Mouse (Mus musculus) heart, embryonic 10.5 days (tissue): ENCODE results near the gene Arid5a. TPM values are rescaled to one million over a fixed set of nuclear protein-coding genes. Genes with fewer than 3 reads are reported as not detected.

Experiments
- DNase-seq: peaks from one replicate; pipeline ENCODE4 v3.0.0-alpha.2; 2017; ENCODE audit warnings: low spot score
- H3K27ac ChIP-seq: fragments of 300-500 bp; sonication (generic); 2 replicates; pipeline ENCODE4 v1.5.1; 2016; ENCODE audit warnings: mild to moderate bottlenecking
- H3K27me3 ChIP-seq: fragments of 300-500 bp; sonication (generic); 2 replicates; pipeline ENCODE4 v1.6.1; 2016; ENCODE audit warnings: mild to moderate bottlenecking; ENCODE audit not compliant: poor library complexity, insufficient read depth, severe bottlenecking
- H3K36me3 ChIP-seq: fragments of 300-500 bp; sonication (generic); 2 replicates; pipeline ENCODE4 v1.6.1; 2016; ENCODE audit warnings: mild to moderate bottlenecking, moderate library complexity
- H3K4me1 ChIP-seq: fragments of 300-500 bp; sonication (generic); 2 replicates; pipeline ENCODE4 v1.6.1; 2016; ENCODE audit warnings: mild to moderate bottlenecking
- H3K4me3 ChIP-seq: fragments of 300-500 bp; sonication (generic); 2 replicates; pipeline ENCODE4 v1.5.1; 2016; ENCODE audit warnings: mild to moderate bottlenecking, moderate library complexity
- H3K9me3 ChIP-seq: fragments of 300-500 bp; sonication (generic); 2 replicates; pipeline ENCODE4 v1.6.1; 2016; ENCODE audit warnings: mild to moderate bottlenecking, moderate library complexity
- WGBS: fragments of 180-500 bp; shearing (Covaris S2); methylation state at CpG from one replicate; pipeline ENCODE4 v1.1.7; 2016; 5-methylcytosine and 5-hydroxymethylcytosine counted together
- polyA plus RNA-seq: library from polyadenylated mRNA; unstranded; fragments of >200 nt; fragmentation: Nextera tagmentation; extraction: Ambion mirVana; gene quantifications from 2 replicates; pipeline ENCODE4 v1.2.1, GENCODE M21; 2016

Gene Arid5a
- polyA plus RNA-seq, 1 experiment from 2014 or later = 5.3 TPM

- no peaks in the 10 kb centered on the region for H3K9me3 ChIP-seq
- H3K4me3 ChIP-seq = no peak overlapping the region
- H3K27me3 ChIP-seq = peaks cover 31% of the 10 kb centered on the region
- DNase-seq = no peak
- H3K27ac ChIP-seq = peak overlapping the region; percentile 78
- peaks cover 59% of the 10 kb centered on the region for H3K4me1 ChIP-seq
- 59% methylated on average over 5 of the region's 5 CpGs for WGBS
- no peaks in the 10 kb centered on the region for H3K36me3 ChIP-seq
These were observed 35.0 kb upstream of the Arid5a start for GRCm38 (mm10) chr1:36272546-36272945.

- peaks cover 59% of the 10 kb centered on the region for H3K4me1 ChIP-seq
- 12% methylated on average over 9 of the region's 9 CpGs for WGBS
- no peaks in the 10 kb centered on the region for H3K9me3 ChIP-seq
- H3K27me3 ChIP-seq = peaks cover 31% of the 10 kb centered on the region
- DNase-seq = no peak
- H3K36me3 ChIP-seq = no peaks in the 10 kb centered on the region
- H3K4me3 ChIP-seq = peak overlapping the region; percentile 24; the same call in 1 of the 2 replicates
- peak overlapping the region; percentile 78 for H3K27ac ChIP-seq
These were observed 34.2 kb upstream of the Arid5a start for GRCm38 (mm10) chr1:36273288-36273687.

GRCm38 (mm10) chr1:36274455-36274854 is 33.1 kb upstream of the Arid5a start, which contains the start of gene Neurl3:
TSS of gene Neurl3 (minus strand) at chr1:36274679.
- peaks cover 19% of the 10 kb centered on the region for H3K27me3 ChIP-seq
- DNase-seq = no peak
- no peaks in the 10 kb centered on the region for H3K9me3 ChIP-seq
- no peaks in the 10 kb centered on the region for H3K36me3 ChIP-seq
- peaks cover 54% of the 10 kb centered on the region for H3K4me1 ChIP-seq
- 86% methylated on average over 5 of the region's 5 CpGs for WGBS
- peak within 1 kb of the TSS; percentile 78 for H3K27ac ChIP-seq
- peak within 1 kb of the TSS; percentile 24; the same call in 1 of the 2 replicates for H3K4me3 ChIP-seq

GRCm38 (mm10) chr1:36275635-36276389 is 31.7 kb upstream of the Arid5a start:
- Histone ChIP-seq H3K4me3 (no peak overlapping the region), H3K9me3 (no peaks in the 10 kb centered on the region), H3K27me3 (peaks cover 9% of the 10 kb centered on the region; the same call in 1 of the 2 replicates), H3K27ac (no peak overlapping the region), H3K36me3 (no peaks in the 10 kb centered on the region), H3K4me1 (peaks cover 41% of the 10 kb centered on the region)
- 78% methylated on average over 13 of the region's 13 CpGs for WGBS
- no peak for DNase-seq

GRCm38 (mm10) chr1:36277267-36278060 is 30.1 kb upstream of the Arid5a start:
- no peak overlapping the region for H3K27ac ChIP-seq
- H3K36me3 ChIP-seq = no peaks in the 10 kb centered on the region
- no peaks in the 10 kb centered on the region for H3K27me3 ChIP-seq
- H3K9me3 ChIP-seq = no peaks in the 10 kb centered on the region
- 17% methylated on average over 7 of the region's 7 CpGs for WGBS
- peaks cover 25% of the 10 kb centered on the region for H3K4me1 ChIP-seq
- H3K4me3 ChIP-seq = no peak overlapping the region
- DNase-seq = no peak

GRCm38 (mm10) chr1:36279202-36279601 is 28.3 kb upstream of the Arid5a start:
- no peaks in the 10 kb centered on the region for H3K36me3 ChIP-seq
- no peak overlapping the region for H3K4me3 ChIP-seq
- H3K27me3 ChIP-seq = no peaks in the 10 kb centered on the region
- peaks cover 10% of the 10 kb centered on the region for H3K4me1 ChIP-seq
- no peak overlapping the region for H3K27ac ChIP-seq
- H3K9me3 ChIP-seq = no peaks in the 10 kb centered on the region
- peak; percentile 87 for DNase-seq
- 25% methylated on average over 3 of the region's 3 CpGs for WGBS

GRCm38 (mm10) chr1:36280938-36281337 is 26.6 kb upstream of the Arid5a start:
- no peak overlapping the region for H3K4me3 ChIP-seq
- H3K4me1 ChIP-seq = no peaks in the 10 kb centered on the region
- no peaks in the 10 kb centered on the region for H3K36me3 ChIP-seq
- WGBS = 92% methylated on average over 3 of the region's 3 CpGs
- no peak overlapping the region for H3K27ac ChIP-seq
- H3K27me3 ChIP-seq = no peaks in the 10 kb centered on the region
- H3K9me3 ChIP-seq = no peaks in the 10 kb centered on the region
- no peak for DNase-seq

GRCm38 (mm10) chr1:36281849-36282248 is 25.7 kb upstream of the Arid5a start:
- Histone ChIP-seq H3K4me3 (no peak overlapping the region), H3K27me3 (no peaks in the 10 kb centered on the region), H3K4me1 (no peaks in the 10 kb centered on the region), H3K27ac (no peak overlapping the region), H3K36me3 (no peaks in the 10 kb centered on the region), H3K9me3 (no peaks in the 10 kb centered on the region)
- 86% methylated on average over 6 of the region's 6 CpGs for WGBS
- DNase-seq = no peak

- no peak overlapping the region for H3K4me3 ChIP-seq
- H3K27ac ChIP-seq = no peak overlapping the region
- no peaks in the 10 kb centered on the region for H3K36me3 ChIP-seq
- no peak for DNase-seq
- H3K9me3 ChIP-seq = no peaks in the 10 kb centered on the region
- H3K27me3 ChIP-seq = peaks cover 17% of the 10 kb centered on the region
- WGBS = 89% methylated on average over 8 of the region's 8 CpGs
- H3K4me1 ChIP-seq = 0 out of 2 replicates have a peak, but pooled peaks cover 2% of the 10 kb centered on the region
These were observed 14.1 kb upstream of the Arid5a start for GRCm38 (mm10) chr1:36293470-36293869.

- 86% methylated on average over 3 of the region's 3 CpGs for WGBS
- 0 out of 2 replicates have a peak, but pooled peaks cover 2% of the 10 kb centered on the region for H3K4me1 ChIP-seq
- H3K27me3 ChIP-seq = peaks cover 26% of the 10 kb centered on the region
- no peak for DNase-seq
- H3K27ac ChIP-seq = no peak overlapping the region
- H3K9me3 ChIP-seq = no peaks in the 10 kb centered on the region
- H3K4me3 ChIP-seq = no peak overlapping the region
- no peaks in the 10 kb centered on the region for H3K36me3 ChIP-seq
These were observed 13.1 kb upstream of the Arid5a start for GRCm38 (mm10) chr1:36294402-36294801.

- Histone ChIP-seq H3K4me1 (0 out of 2 replicates have a peak, but pooled peaks cover 2% of the 10 kb centered on the region), H3K36me3 (no peaks in the 10 kb centered on the region), H3K9me3 (no peaks in the 10 kb centered on the region), H3K4me3 (no peak overlapping the region), H3K27me3 (peaks cover 47% of the 10 kb centered on the region), H3K27ac (no peak overlapping the region)
- DNase-seq = no peak
- 67% methylated on average over 9 of the region's 9 CpGs for WGBS
These were observed 10.9 kb upstream of the Arid5a start for GRCm38 (mm10) chr1:36296466-36297149.

- Histone ChIP-seq H3K9me3 (no peaks in the 10 kb centered on the region), H3K4me1 (peaks cover 6% of the 10 kb centered on the region), H3K36me3 (no peaks in the 10 kb centered on the region), H3K27me3 (peaks cover 62% of the 10 kb centered on the region), H3K4me3 (no peak overlapping the region), H3K27ac (no peak overlapping the region)
- 74% methylated on average over 4 of the region's 4 CpGs for WGBS
- no peak for DNase-seq
These were observed 9.4 kb upstream of the Arid5a start for GRCm38 (mm10) chr1:36298107-36298506.
